Mouse (Mus musculus): ENCODE results near the gene Uqcc2. TPM values are rescaled to one million over a fixed set of nuclear protein-coding genes. Genes with fewer than 3 reads are reported as not detected.

The Uqcc2 gene
- polyA plus RNA-seq, 1 experiment from 2014 or later = 266 TPM

DNA sequence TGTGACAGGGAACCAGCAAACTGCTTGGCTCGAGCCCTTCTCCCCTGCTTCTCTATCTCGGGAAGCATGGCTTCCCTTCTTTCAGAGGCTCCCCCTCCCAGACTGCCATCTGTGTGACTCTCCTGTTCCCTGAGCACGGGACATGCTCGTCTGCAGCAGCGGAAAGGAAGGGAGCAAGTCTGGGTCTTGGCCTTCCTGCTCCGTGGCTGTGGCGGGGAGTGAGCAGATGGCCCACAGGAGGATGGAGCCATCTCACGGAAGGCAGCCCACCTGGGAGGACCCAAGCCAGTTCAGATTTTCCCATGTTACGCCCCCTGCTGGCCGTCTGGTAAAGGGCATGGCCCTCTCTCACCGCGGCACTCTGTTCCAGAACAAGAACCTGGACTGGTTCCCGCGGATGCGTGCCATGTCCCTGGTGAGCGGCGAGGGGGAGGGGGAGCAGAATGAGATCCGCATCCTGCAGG lies 13.1 kb downstream of the Uqcc2 start:
- H3K9me3 ChIP-seq (ENCODE audit: low read length) = no peaks in the 10 kb centered on the region
- H3K4me1 ChIP-seq (ENCODE audit: insufficient read depth, low read length) = peaks cover 12% of the 10 kb centered on the region
- no peak overlapping the region for H3K4me3 ChIP-seq (ENCODE audit: low read length)
- H3K9ac ChIP-seq (replicated peaks; ENCODE audit: low read length) = no peak overlapping the region
- H3K27me3 ChIP-seq (ENCODE audit: insufficient read depth, low read length) = no peaks in the 10 kb centered on the region
- H3K27ac ChIP-seq (ENCODE audit: low read length) = no peak overlapping the region
- H3K36me3 ChIP-seq (ENCODE audit: insufficient read depth, low read length) = peaks cover 54% of the 10 kb centered on the region
- ATAC-seq (ENCODE audit: low FRiP score, low TSS enrichment) = no peak
- H3K4me2 ChIP-seq (replicated peaks; ENCODE audit: low read depth, low read length) = no peak overlapping the region
- WGBS = 13% methylated on average over 18 of the region's 18 CpGs

DNA sequence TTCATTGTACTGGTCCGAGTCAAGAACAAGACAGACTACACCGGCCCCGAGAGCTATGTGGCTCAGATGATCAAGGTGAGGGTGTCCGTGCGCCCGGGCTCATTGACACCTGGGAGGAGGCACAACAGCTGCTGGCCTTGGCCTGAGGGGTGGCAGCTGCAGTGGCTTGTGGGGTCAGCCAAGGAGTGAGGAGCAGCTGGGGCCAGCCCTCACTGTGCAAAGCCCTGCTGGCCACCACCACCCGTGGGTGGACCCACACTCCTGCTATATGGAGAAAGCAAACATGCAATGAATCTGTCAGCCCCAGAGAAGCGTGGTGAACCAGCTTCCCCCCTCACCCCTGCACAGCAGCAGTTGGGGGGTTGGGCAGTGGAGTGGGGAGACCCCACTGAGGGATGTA lies 13.8 kb downstream of the Uqcc2 start:
- Histone ChIP-seq H3K27ac (ENCODE audit: low read length) (no peak overlapping the region), H3K27me3 (ENCODE audit: insufficient read depth, low read length) (no peaks in the 10 kb centered on the region), H3K36me3 (ENCODE audit: insufficient read depth, low read length) (peaks cover 52% of the 10 kb centered on the region), H3K9ac (replicated peaks; ENCODE audit: low read length) (no peak overlapping the region), H3K9me3 (ENCODE audit: low read length) (no peaks in the 10 kb centered on the region), H3K4me3 (ENCODE audit: low read length) (no peak overlapping the region), H3K4me2 (replicated peaks; ENCODE audit: low read depth, low read length) (no peak overlapping the region), H3K4me1 (ENCODE audit: insufficient read depth, low read length) (peaks cover 12% of the 10 kb centered on the region)
- WGBS = 62% methylated on average over 8 of the region's 8 CpGs
- ATAC-seq (ENCODE audit: low FRiP score, low TSS enrichment) = no peak

DNA sequence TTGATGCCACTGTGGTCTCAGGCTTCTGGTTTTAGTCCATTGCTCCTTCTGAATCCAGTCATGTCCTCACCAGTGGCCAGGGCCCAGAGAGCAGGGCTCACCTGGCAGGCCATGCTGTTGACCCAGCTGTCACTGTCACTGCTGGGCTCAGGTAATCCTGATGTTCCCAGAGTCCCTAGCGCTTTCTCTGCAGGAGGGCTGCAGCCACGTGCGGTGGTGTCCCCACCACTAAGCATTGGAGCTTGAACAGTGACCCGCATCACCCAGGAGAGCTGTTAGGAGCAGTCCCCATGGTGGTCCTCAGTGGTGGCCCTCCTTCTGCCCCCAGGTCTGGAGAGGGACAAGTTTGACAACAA lies 14.2 kb downstream of the Uqcc2 start:
- H3K27ac ChIP-seq (ENCODE audit: low read length) = no peak overlapping the region
- H3K27me3 ChIP-seq (ENCODE audit: insufficient read depth, low read length) = no peaks in the 10 kb centered on the region
- no peaks in the 10 kb centered on the region for H3K9me3 ChIP-seq (ENCODE audit: low read length)
- ATAC-seq (ENCODE audit: low FRiP score, low TSS enrichment) = no peak
- H3K9ac ChIP-seq (replicated peaks; ENCODE audit: low read length) = no peak overlapping the region
- WGBS = 78% methylated on average over 4 of the region's 4 CpGs
- H3K4me3 ChIP-seq (ENCODE audit: low read length) = no peak overlapping the region
- H3K36me3 ChIP-seq (ENCODE audit: insufficient read depth, low read length) = peaks cover 52% of the 10 kb centered on the region
- no peak overlapping the region for H3K4me2 ChIP-seq (replicated peaks; ENCODE audit: low read depth, low read length)
- H3K4me1 ChIP-seq (ENCODE audit: insufficient read depth, low read length) = peaks cover 12% of the 10 kb centered on the region

DNA sequence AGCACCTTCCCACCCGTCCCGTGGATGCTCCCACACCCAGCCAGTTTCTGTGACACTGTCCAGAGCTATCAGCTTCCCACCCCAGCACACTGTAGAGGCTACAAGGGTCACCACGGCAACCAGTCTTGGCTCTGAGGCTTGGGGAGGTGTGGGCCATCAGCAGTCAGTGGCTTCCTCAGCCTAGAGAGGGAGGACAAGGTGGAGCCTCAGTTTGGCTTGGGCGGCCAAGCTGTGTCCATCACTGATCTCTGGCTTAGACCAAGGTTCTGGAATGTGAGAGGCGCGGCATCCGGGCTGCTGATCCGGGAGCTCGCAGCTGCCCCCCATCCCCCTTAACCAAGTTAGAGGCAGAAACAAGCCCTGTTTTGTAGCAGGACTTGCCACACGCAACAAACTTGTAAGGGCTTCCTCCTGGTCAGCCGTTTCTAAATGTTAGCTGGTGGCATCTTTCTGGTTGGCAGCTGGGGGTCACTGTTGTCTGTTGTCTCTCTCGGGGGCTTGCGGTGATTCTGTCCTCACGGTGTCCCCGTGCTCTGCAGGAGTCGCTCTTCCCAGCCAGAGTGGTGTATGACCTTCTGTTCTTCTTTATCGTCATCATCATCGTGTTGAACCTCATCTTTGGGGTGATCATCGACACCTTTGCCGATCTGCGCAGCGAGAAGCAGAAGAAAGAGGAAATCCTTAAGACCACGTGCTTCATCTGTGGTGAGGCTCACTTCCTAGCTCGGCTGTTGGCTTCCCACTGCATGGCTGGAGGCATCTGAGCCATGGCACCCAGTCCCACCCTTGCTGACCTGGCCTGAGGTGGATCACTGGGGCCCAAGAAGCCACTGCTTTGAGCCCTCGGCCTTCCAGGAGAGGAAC lies 14.8 kb downstream of the Uqcc2 start:
- Histone ChIP-seq H3K27me3 (ENCODE audit: insufficient read depth, low read length) (no peaks in the 10 kb centered on the region), H3K4me3 (ENCODE audit: low read length) (no peak overlapping the region), H3K9me3 (ENCODE audit: low read length) (no peaks in the 10 kb centered on the region), H3K4me2 (replicated peaks; ENCODE audit: low read depth, low read length) (no peak overlapping the region), H3K4me1 (ENCODE audit: insufficient read depth, low read length) (peaks cover 12% of the 10 kb centered on the region), H3K9ac (replicated peaks; ENCODE audit: low read length) (no peak overlapping the region), H3K27ac (ENCODE audit: low read length) (no peak overlapping the region), H3K36me3 (ENCODE audit: insufficient read depth, low read length) (peaks cover 51% of the 10 kb centered on the region)
- WGBS = 80% methylated on average over 25 of the region's 25 CpGs
- ATAC-seq (ENCODE audit: low FRiP score, low TSS enrichment) = no peak

DNA sequence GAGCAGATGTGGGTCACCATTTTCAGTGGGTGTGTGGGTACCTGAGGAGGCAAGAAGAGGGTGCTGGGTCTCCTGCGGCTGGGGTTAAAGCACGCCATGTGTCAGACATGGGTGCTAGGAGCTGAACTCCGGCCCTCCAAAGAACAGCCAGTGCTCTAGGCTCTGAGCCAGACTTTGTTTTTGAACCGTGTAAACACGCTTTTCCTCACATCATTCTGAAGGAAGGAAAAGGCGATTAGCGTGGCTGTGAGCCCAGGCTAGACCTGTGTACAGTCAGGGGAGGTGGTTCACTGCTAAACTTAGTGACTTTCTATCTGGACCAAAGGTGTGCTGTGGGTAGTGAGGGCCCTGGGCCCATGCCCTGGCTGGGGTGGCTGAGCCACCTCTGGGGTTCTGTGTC lies 23.6 kb downstream of the Uqcc2 start:
- no peak for ATAC-seq (ENCODE audit: low FRiP score, low TSS enrichment)
- 90% methylated on average over 7 of the region's 7 CpGs for WGBS
- H3K4me2 ChIP-seq (replicated peaks; ENCODE audit: low read depth, low read length) = no peak overlapping the region
- no peak overlapping the region for H3K9ac ChIP-seq (replicated peaks; ENCODE audit: low read length)
- H3K4me1 ChIP-seq (ENCODE audit: insufficient read depth, low read length) = no peaks in the 10 kb centered on the region
- no peaks in the 10 kb centered on the region for H3K9me3 ChIP-seq (ENCODE audit: low read length)
- H3K36me3 ChIP-seq (ENCODE audit: insufficient read depth, low read length) = peaks cover 30% of the 10 kb centered on the region; the same call in 1 of the 2 replicates
- no peak overlapping the region for H3K4me3 ChIP-seq (ENCODE audit: low read length)
- H3K27ac ChIP-seq (ENCODE audit: low read length) = no peak overlapping the region
- H3K27me3 ChIP-seq (ENCODE audit: insufficient read depth, low read length) = no peaks in the 10 kb centered on the region

DNA sequence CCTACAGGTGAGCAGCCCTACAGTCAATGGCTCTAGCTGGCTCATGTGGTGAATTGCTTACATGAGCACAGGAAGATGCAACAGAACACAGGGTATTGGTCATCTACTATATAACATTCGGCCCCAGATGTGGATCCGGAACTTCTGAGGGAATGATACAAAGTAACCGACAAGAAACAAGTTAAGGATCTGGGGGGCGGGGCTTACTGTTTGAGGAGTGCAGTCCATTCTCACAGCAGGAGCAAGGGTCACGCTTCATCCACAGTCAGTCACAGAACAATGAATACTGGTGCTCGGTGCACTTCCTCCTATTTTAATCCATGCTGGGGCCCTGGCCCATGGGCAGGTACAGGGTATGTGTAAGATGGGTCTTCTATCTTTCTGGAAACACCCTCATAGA lies 25.8 kb downstream of the Uqcc2 start:
- no peak overlapping the region for H3K4me3 ChIP-seq (ENCODE audit: low read length)
- H3K27ac ChIP-seq (ENCODE audit: low read length) = no peak overlapping the region
- ATAC-seq (ENCODE audit: low FRiP score, low TSS enrichment) = no peak
- H3K9me3 ChIP-seq (ENCODE audit: low read length) = no peaks in the 10 kb centered on the region
- peaks cover 24% of the 10 kb centered on the region; the same call in 1 of the 2 replicates for H3K36me3 ChIP-seq (ENCODE audit: insufficient read depth, low read length)
- H3K4me2 ChIP-seq (replicated peaks; ENCODE audit: low read depth, low read length) = no peak overlapping the region
- no peaks in the 10 kb centered on the region for H3K27me3 ChIP-seq (ENCODE audit: insufficient read depth, low read length)
- H3K4me1 ChIP-seq (ENCODE audit: insufficient read depth, low read length) = no peaks in the 10 kb centered on the region
- WGBS = 76% methylated on average over 6 of the region's 6 CpGs
- H3K9ac ChIP-seq (replicated peaks; ENCODE audit: low read length) = no peak overlapping the region

DNA sequence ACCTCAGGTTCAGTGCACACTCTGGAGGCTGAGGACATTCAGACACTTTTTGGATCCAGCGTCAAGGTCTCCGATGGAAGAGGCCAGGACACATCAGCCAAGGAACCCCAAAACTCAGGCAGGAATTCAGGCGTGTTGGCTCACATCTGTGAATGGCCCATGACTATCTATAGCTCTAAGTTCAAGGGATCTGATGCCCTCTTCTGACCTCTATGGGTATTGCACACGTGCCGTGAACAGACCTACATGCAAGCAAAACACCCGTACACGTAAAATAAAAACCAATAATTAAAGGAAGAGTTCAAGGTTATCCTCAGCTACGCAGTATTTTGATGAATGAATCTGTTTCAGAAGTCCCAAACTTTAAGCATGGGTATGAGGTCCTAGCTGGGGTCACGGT lies 27.0 kb downstream of the Uqcc2 start:
- no peak overlapping the region for H3K4me3 ChIP-seq (ENCODE audit: low read length)
- peaks cover 23% of the 10 kb centered on the region; the same call in 1 of the 2 replicates for H3K36me3 ChIP-seq (ENCODE audit: insufficient read depth, low read length)
- no peak overlapping the region for H3K27ac ChIP-seq (ENCODE audit: low read length)
- H3K4me1 ChIP-seq (ENCODE audit: insufficient read depth, low read length) = no peaks in the 10 kb centered on the region
- no peak overlapping the region for H3K9ac ChIP-seq (replicated peaks; ENCODE audit: low read length)
- H3K27me3 ChIP-seq (ENCODE audit: insufficient read depth, low read length) = no peaks in the 10 kb centered on the region
- H3K9me3 ChIP-seq (ENCODE audit: low read length) = no peaks in the 10 kb centered on the region
- ATAC-seq (ENCODE audit: low FRiP score, low TSS enrichment) = no peak
- 85% methylated on average over 9 of the region's 9 CpGs for WGBS
- H3K4me2 ChIP-seq (replicated peaks; ENCODE audit: low read depth, low read length) = no peak overlapping the region

DNA sequence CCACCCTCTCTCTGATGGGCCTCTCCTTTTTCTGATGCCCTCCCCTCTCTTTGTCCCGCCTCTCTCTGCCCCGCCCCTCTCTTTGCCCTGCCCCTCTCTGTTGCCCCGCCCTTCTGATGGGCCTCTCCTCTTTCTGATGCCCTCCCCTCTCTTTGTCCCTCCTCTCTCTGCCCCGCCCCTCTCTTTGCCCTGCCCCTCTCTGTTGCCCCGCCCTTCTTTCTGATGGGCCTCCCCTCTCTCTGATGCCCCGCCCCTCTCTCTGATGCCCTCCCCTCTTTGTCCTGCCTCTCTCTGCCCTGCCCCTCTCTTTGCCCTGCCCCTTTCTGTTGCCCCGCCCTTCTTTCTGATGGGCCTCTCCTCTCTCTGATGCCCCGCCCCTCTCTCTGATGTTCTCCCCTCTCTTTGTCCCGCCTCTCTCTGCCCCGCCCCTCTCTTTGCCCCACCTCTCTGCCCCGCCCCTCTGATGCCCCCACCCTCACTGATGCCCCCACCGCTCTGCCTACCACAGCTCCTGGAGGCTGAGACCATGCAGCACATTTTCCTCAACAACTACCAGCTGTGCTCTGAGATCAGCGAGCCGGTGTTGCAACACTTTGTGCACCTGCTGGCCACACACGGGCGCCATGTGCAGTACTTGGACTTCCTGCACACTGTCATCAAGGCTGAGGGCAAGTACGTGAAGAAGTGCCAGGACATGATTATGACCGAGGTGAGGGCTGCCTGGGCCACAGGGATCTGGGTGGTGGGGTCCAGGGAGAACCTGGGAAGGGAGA lies 27.8 kb downstream of the Uqcc2 start:
- WGBS = 73% methylated on average over 14 of the region's 18 CpGs
- Histone ChIP-seq H3K4me2 (replicated peaks; ENCODE audit: low read depth, low read length) (no peak overlapping the region), H3K9ac (replicated peaks; ENCODE audit: low read length) (no peak overlapping the region), H3K4me3 (ENCODE audit: low read length) (no peak overlapping the region), H3K4me1 (ENCODE audit: insufficient read depth, low read length) (no peaks in the 10 kb centered on the region), H3K27ac (ENCODE audit: low read length) (no peak overlapping the region), H3K36me3 (ENCODE audit: insufficient read depth, low read length) (peaks cover 17% of the 10 kb centered on the region; the same call in 1 of the 2 replicates), H3K27me3 (ENCODE audit: insufficient read depth, low read length) (no peaks in the 10 kb centered on the region), H3K9me3 (ENCODE audit: low read length) (no peaks in the 10 kb centered on the region)
- no peak for ATAC-seq (ENCODE audit: low FRiP score, low TSS enrichment)

DNA sequence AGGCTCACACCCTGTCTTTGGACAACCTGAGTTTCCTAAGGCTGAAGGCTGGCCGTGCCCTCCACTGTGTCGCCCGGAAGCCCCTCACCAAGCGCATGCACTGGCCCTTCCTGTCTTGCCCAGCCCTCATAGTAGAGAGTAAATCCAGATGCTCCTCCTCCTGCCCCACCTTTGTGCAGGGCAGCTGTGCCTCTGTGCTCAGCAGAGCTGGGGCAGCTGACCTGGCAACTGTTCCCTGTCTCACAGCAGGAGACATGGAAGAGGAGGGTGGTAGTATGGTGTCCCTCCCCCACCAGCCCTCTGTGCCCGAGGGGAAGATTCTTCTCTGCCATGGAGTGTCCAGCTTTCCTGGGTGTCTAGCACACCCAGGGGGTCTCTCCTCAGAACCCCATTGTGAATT lies 32.0 kb downstream of the Uqcc2 start:
- Histone ChIP-seq H3K4me1 (ENCODE audit: insufficient read depth, low read length) (0 out of 2 replicates have a peak, but pooled peaks cover 3% of the 10 kb centered on the region), H3K27me3 (ENCODE audit: insufficient read depth, low read length) (no peaks in the 10 kb centered on the region), H3K36me3 (ENCODE audit: insufficient read depth, low read length) (0 out of 2 replicates have a peak, but pooled peaks cover 6% of the 10 kb centered on the region), H3K4me3 (ENCODE audit: low read length) (no peak overlapping the region), H3K27ac (ENCODE audit: low read length) (no peak overlapping the region), H3K9me3 (ENCODE audit: low read length) (no peaks in the 10 kb centered on the region), H3K4me2 (replicated peaks; ENCODE audit: low read depth, low read length) (no peak overlapping the region), H3K9ac (replicated peaks; ENCODE audit: low read length) (no peak overlapping the region)
- WGBS = 67% methylated on average over 5 of the region's 5 CpGs
- no peak for ATAC-seq (ENCODE audit: low FRiP score, low TSS enrichment)

DNA sequence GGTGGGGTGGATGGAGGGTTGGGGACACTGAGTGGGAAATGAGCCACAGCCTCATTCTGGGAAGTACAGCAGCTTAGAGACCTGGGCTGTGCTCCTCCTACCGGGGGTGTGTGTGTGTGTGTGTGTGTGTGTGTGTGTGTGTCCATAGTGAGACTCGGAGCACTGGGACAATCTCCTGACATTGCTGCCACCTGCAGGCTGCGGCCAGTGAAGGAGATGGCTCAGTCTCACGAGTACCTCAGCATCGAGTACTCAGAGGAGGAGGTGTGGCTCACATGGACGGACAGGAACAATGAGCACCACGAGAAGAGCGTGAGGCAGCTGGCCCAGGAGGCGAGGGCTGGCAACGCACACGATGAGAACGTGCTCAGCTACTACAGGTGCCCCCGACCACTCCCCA lies 38.0 kb downstream of the Uqcc2 start:
- Histone ChIP-seq H3K4me3 (ENCODE audit: low read length) (no peak overlapping the region), H3K4me2 (replicated peaks; ENCODE audit: low read depth, low read length) (no peak overlapping the region), H3K27me3 (ENCODE audit: insufficient read depth, low read length) (no peaks in the 10 kb centered on the region), H3K4me1 (ENCODE audit: insufficient read depth, low read length) (0 out of 2 replicates have a peak, but pooled peaks cover 3% of the 10 kb centered on the region), H3K27ac (ENCODE audit: low read length) (no peak overlapping the region), H3K9ac (replicated peaks; ENCODE audit: low read length) (no peak overlapping the region), H3K36me3 (ENCODE audit: insufficient read depth, low read length) (peaks cover 12% of the 10 kb centered on the region), H3K9me3 (ENCODE audit: low read length) (no peaks in the 10 kb centered on the region)
- 0 out of 2 replicates have a peak, but pooled peaks have one; percentile 14 for ATAC-seq (ENCODE audit: low FRiP score, low TSS enrichment)
- 37% methylated on average over 13 of the region's 13 CpGs for WGBS
